Mouse (Mus musculus): ENCODE measurements around the gene Adad1. TPM values are rescaled to one million over a fixed set of nuclear protein-coding genes. Genes with fewer than 3 reads are reported as not detected.
A peak's percentile ranks its signal among the peaks of the same experiment; 100 is the strongest.

The Adad1 gene
- total RNA-seq (2015) (not detected in 2 replicates), total RNA-seq (2017) (not detected in 2 replicates)

DNA sequence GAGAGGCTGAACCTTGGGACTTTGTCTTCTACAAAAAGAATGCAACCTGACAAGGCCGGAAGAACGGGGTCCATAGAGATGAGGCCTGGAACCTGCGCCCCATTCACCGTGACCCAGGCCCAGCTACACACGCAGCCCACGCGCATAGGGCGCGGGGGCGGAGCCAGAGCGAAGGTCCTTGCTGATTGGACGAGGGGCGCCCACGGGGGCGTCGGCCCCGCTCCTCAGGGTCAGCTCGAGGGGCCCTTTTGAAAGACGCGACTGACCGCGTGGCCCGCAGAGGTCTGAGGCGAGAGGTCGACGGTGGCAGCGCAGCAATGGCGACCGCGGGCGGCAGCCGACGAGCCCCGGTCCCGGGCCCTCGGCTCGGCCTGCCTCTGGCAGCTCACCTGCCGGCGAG lies at the start of gene Adad1:
TSS of gene Adad1 (plus strand) at position 122 of the 400 bp plus-strand sequence.
- ATAC-seq (ENCODE audit: poor library complexity, severe bottlenecking) = no peak

DNA sequence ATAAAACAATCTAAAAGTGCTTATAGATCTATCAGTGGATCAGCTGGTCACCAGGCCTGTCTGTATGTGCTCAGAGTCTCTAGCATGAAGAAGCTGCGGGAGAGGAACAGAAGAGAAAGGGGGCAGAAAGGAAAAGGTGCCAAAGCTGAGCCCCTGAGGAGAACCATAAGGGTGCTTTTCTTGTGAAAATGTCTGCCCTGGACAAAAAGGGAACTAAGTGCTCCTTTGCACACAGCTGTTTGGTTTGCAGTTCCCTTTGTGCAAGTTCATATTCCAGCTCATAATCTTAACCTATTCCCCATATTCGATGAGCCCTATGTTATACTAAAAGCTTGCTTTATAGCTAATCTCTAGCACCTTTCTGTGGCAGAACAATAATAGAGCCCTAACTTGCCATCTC lies 25.3 kb upstream of the Adad1 start:
- ATAC-seq (ENCODE audit: poor library complexity, severe bottlenecking) = peak; percentile 77

DNA sequence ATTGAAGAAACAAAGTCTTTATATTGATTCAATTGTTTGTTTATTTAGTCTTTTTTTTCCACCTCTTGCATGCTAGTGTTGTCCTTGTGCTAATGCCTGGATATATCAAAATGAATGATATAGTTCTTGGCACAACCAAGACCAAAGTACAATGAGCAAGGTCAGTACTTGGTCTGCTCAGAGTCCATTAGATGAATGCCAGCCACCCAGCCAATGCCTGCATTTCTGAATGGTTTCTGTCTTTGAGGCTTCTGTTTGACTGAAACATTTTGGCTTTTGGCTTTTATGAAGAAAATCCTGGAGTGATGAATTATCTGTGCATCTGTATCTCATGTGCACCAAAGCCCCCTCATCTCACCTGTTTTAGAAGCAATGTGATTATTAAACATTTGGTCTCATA lies 23.5 kb upstream of the Adad1 start:
- ATAC-seq (ENCODE audit: poor library complexity, severe bottlenecking) = no peak

DNA sequence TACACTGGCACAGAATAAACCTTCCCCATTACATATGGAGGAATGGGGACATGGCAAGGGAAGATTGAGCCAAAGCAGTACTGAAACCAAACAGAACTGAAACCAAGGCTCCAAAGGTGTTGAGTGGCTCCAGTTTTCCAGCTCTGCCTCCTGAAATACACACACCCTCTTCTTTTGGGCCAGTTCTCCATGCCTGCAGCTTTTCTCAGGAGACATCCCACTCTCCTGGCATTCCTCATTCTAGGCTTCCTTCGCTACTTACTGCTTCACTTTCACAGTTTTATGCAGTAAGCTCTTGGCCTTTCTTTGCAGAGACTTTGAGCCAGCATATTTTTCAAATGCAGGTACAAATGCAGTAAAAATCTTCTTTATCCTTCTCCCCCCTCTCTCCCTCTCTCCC lies 11.8 kb upstream of the Adad1 start:
- ATAC-seq (ENCODE audit: poor library complexity, severe bottlenecking) = no peak

DNA sequence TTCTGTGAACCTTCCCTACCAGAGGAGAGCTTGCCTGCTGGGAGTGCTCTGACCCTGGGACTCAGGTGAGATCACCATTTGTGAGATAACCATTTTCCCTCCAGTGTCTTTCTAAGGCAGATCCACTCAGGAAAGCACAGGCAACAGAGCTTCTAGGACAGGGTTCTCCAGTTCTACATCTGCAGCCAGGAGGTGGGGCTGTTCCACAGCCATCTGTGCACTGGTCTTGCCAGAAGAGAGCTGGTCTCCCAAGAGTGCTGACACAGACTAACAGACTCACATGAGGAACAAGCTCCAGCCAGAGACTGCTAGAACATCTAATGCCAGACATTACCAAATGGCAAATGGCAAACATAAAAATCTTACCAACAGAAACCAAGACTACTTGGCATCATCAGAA lies 9.9 kb downstream of the Adad1 start:
- ATAC-seq (ENCODE audit: poor library complexity, severe bottlenecking) = no peak

DNA sequence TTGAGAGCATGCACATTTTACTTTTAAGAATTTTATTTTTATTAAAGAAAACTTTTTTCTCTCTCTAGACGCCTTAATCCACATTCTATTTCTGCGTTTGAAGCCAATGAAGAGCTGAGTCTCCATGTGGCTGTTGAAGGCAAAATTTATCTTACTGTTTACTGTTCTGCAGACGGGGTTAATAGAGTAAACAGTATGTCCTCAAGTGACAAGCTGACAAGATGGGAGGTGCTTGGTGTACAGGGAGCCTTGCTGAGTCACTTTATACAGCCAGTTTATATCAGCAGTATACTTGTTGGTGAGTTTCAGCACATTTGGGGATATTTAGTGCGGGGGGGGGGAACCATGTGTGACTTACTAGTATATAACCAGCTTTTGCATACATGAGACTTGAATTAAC lies 21.5 kb downstream of the Adad1 start:
- ATAC-seq (ENCODE audit: poor library complexity, severe bottlenecking) = no peak

DNA sequence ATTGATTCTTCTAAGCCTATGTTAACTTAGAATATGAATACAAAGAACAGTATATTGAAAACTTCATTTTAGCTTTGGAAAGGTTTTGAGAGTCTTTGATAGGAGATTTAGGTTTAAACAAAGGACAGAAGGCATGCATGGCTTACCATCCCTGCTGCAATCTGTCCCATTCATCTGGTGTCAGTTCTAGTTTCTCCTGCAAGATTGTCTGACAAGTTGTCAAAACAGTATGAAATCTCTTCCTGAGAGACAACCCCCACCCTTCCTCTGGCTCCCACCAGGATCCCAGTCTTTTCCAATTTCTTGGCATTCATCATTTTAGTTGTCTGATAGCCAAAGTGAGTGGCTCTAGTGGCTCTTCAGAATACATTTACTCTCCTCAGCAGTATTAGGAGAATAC lies 27.4 kb downstream of the Adad1 start:
- no peak for ATAC-seq (ENCODE audit: poor library complexity, severe bottlenecking)

DNA sequence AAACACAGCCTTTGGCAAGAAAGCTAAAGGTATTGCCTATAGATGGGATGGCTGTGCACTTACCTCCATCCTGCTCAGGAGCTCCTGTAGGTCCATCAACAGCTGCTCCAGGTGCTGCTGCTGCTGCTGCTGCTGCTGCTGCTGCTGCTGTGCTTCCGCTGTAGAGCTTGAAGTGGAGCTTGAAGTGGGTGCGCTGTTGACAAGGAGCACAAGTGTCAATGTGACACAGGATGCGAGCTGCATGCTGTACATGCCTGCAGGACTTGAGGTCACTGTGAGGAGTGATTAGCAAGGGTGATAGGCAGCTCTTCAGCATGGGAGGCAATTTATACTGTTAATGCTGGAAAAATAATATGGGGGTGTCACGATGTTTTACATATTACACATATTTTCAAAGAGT lies 62.3 kb downstream of the Adad1 start, which contains the start of gene Il2:
TSS of gene Il2 (minus strand) at position 305 of the 400 bp plus-strand sequence.
- peak; percentile 41; the same call in 1 of the 2 replicates for ATAC-seq (ENCODE audit: poor library complexity, severe bottlenecking)

DNA sequence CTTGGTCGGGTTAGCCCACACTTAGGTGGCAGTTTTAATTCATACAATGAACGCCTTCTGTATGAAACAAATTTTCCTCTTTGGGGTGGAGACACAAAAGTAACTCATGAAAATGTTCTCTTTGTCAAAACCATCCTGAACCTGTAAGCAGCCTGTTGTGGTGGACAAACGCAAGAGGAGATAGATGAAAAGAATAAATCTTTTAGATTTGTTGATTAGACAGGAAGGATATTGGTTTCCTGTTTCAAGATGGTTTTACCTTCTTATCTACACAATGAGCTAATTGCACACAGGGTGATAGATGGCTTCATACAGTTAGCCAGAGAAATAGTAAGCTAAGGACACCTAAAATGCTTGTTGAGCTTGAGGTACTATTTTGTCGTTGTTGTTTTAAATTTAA lies 62.8 kb downstream of the Adad1 start:
- ATAC-seq (ENCODE audit: poor library complexity, severe bottlenecking) = peak; percentile 14; the same call in 1 of the 2 replicates

DNA sequence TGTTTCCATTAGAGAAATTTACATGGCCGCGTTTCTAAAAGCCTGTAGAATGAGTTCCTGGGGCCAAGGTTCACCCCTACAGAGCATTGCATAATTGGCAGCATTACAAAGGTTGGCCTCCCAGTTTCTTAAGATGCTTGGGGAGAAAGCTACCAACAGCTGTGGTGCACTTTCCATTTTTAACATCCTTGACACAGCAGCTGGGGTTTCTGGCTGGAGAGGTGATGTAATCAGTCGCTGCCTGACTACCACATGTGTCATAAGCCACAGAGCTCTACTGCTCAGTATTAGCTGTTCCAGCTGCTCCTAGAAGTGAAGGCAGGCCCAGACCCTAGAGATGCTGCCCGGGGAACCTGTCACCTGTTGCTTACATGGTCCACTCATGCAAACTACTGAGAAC lies 64.9 kb downstream of the Adad1 start:
- ATAC-seq (ENCODE audit: poor library complexity, severe bottlenecking) = peak; percentile 88

DNA sequence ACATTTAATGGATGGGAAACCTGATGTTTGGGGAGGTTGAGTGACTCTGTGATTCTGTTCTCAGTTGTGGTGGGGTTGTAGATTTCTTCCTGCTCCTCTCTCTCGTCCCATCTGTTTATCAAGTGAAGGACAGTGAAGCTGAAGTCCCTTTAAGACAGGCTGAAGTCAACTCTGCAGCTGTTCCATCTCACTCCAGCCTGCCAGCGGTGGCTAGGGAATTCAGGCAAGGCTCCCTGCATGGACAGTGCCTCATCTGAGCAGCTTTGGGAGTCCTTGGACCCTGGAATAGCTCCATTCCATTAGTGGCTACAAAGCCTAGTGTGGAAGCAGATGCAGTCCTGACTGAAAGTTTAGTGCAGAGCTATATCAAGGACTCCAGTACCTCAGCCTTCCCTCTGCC lies 65.7 kb downstream of the Adad1 start:
- ATAC-seq (ENCODE audit: poor library complexity, severe bottlenecking) = no peak

DNA sequence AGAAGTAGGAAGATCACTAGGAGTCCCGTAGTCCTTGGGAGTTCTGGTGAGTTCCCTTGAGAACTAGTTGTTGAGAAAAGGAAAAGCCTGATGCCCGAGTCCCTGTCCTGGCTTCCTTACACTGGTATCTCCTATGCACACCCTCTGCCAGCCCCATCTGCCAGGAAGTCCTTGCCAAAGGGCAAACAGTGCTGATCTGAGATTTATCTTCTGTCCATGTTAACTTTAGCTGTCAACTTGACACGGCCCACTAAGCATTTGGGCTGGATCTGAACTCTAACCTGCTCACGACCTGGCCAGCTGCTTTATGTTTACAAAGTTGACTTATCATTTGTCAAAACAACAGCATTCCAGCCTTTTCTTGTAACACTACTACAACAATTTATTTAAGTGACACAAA lies 73.9 kb downstream of the Adad1 start:
- ATAC-seq (ENCODE audit: poor library complexity, severe bottlenecking) = no peak

DNA sequence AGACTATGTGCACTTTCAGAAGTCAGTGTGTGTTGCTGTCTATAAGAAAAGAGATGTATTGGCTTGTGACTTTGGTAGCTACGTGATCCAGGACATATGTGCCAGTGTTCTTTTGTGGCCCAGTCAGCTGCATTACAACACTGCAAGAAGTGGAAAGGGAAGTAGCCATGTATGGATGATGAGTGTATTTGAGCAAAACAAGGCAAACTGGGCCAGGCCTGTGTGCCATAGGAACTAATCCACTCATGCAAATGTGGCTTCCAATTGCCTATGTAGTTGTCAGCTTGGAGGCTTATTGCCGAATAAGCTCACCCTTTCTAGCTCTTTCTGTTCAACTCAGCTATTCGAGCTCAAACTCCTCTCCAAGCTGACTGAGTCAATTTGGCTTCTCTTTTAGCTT lies 75.9 kb downstream of the Adad1 start:
- ATAC-seq (ENCODE audit: poor library complexity, severe bottlenecking) = peak; percentile 71

DNA sequence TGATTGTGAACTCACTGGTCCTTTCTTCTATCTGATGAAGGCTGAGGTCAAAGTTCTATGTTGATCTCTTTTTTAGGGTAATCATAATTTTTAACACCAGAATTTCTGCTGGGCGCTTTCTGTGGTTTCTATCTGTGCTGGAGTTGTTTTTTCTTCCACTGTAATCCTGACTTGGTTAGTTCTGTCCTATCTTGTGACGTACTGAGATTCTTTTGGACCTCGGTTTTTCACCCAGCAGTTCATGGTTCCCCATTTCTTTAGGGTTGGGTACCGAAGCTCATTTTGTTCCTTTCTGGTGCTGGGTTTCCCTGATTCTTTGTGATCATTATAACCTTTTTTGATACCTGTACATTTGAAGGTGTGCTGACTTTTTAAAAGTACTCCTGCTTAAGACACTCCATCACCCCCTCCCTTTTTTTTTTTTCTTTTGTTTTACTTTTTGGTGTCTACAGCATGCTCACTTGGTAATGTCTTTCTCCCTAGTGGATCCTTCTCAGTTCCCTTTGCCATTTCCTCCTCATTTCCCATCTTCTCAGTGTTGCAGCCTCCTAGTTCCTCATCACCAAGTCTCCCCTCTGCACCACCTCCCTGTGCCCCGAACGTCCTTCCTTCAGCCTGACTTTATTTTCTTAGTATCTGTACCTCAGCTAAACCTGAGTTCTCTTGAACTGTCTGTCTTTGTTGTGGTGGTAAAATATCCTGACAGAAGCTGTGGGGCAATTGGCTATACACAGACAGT lies 77.0 kb downstream of the Adad1 start:
- ATAC-seq (ENCODE audit: poor library complexity, severe bottlenecking) = peak; percentile 79

DNA sequence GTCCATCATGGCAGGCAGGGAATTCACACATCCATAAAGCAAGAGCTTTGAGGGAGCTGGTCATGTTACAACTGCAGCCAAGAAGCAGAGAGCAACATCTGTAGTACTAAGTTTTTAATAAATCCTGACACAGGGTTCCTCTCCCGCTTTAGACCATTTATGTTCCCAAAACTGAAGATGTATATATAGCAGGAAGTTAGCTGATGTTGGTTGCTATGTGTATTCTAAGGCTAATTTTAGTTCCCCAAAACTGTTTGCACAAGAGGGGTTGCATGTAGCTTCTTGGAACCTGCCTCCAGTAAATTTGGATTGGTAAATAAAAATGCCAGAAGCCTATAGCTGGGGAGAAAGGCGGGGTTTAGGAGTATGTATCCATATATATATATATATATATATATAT lies 78.5 kb downstream of the Adad1 start:
- peak; percentile 77 for ATAC-seq (ENCODE audit: poor library complexity, severe bottlenecking)

DNA sequence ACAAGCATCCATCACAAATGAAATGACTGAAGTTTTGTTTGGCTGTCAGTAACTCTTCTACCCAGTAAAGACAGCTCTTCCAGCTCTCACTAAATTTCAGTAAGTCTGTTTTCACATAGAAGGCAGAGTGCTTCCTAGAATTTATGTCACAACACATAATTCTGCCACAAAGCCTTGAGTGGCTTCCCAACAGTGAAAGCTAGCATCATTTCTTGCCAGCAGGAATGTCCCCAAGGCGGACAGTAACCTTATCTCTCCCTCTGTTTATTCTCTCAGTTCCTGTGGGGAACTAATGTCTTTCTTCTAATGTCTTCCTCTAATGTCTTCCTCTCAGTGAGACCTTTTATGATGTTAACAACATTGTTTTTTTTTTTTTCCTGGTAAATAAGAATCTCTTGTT lies 81.7 kb downstream of the Adad1 start:
- ATAC-seq (ENCODE audit: poor library complexity, severe bottlenecking) = no peak

DNA sequence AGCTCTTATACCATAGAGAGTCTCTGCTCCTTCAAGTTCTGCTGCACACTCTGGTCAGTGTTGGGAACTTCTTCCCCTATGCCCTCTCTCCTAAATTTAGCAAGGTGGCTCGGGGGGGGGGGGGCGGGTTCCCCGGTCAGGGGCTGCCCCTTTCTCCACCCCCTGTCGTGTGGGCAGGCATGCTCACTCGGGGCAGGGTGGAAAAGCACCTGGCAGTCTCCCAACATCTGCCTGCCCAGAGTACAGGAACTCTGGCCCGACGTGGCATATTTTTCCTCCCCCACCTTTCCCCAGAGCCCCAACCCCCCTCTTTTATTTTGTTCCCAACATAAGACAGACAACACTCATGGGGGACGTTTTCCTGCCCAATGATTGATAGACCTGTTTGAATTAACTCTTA lies 83.1 kb downstream of the Adad1 start:
- ATAC-seq (ENCODE audit: poor library complexity, severe bottlenecking) = no peak

DNA sequence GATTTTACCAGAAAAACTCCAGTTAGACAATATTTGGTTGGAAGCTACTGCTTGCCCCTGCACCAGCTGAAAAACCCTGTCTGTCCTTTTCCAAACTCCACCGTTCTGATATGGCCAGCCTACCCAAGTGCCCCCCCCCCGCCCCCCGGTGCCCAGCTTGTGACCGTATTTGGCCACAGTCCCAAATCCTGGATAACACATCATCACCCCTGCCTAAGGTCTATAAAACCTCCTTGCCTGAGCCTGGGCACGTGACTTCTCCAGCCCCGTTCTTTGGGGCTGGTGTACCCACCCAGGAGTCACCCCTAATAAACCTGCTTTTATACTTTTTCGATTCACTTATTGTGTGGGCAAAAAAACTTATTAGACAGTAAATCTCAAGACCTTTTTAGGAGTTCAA lies 83.5 kb downstream of the Adad1 start:
- no peak for ATAC-seq (ENCODE audit: poor library complexity, severe bottlenecking)

DNA sequence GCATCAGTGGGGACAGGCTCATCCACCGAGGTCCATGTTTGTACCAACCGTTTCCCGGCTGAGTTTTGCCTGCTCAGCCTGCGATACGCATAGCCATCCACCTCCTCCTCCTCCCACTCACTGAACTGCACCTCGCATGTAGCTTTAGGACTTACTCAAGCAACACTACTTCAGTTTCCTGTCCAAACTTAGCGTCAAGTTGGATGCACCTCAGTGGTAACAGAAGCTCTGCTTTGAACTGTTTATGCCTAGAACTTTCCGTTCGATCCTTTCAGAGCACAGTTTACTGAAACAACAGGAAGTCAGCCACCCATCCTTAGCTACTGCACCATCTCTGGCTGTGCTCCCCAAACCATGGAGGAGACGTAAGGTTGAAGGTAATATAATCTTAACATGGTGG lies 88.9 kb downstream of the Adad1 start:
- ATAC-seq (ENCODE audit: poor library complexity, severe bottlenecking) = peak; percentile 9; the same call in 1 of the 2 replicates

DNA sequence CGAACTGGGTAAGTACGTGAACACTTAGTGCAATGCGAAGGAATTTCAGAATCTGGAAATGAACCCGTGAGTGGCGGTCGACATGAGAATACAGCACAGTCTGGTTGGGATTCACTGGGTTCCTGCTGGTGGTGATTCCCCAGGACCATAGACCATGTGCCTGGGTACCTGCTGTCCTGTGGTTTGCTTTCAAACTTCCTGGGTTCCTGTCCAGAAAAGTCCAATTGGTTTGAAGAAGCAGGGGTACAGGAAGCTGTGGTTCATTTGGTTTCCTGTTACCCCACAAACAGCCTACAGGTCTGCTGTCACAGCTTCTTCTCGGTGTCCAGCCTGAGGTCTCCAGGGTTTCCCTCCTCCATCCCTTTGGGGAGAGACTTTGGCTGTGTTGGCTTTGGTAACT lies 89.7 kb downstream of the Adad1 start:
- ATAC-seq (ENCODE audit: poor library complexity, severe bottlenecking) = peak; percentile 49

DNA sequence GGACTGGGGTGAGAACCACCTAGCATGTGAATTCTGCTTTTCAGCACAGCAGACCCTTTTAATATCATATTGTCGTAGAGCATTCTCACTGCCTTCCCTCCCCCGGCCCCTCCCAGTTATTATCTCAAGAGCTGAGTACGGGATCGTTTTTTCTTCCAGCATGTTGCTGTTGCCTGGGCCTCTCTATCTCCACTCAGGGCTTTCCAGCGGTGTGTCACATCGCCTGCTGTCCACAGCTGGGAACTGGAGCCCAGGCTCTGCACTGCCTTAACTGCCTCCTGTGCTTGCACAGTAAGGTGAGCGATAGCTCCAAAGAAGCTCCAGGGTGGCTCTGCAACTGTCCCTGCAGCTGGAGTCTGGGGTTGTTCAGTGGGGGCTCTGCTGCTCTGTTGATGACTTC lies 91.1 kb downstream of the Adad1 start:
- ATAC-seq (ENCODE audit: poor library complexity, severe bottlenecking) = no peak

DNA sequence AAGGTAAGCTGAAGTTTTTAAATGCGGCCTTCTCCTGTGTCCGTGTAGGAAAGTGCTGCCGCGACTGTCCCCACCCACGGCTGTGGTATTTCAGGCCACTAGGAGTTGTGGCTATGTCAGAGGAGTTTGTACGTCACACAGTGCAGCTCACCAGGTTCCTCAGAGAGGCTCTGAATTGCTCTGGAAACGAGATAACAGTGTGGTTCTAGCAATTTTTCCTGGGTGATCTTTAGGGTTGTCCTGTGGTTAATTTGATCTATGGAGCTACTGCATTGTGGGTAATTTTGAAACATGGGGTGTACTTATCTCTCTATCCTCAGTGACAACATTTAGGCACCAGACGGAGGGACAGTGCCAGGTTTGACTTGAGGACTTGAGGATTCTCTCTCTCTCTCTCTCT lies 93.8 kb downstream of the Adad1 start:
- peak; percentile 36 for ATAC-seq (ENCODE audit: poor library complexity, severe bottlenecking)

DNA sequence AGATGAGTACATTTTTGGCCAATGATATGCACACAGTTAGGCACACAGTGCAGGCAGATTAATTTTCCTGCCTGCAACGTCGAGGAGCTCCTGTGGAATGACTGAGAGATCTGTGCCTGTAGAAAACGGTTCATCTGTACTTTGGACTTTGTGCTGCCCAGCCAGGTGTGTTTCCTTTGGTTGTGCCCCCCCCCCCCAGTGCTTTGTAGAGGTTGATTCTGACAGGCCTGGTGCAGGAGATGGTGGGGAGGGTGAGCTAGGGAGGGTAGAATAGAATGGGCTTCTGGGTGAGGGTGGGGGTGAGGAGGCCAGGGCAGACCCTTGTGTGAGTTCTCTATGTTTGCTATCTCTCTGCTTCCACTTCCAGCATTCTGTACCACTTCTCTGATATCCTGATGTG lies 94.9 kb downstream of the Adad1 start:
- no peak for ATAC-seq (ENCODE audit: poor library complexity, severe bottlenecking)
